Comparison of ENCODE assay signal across 11 mouse cellular contexts in the genomic region with DNA sequence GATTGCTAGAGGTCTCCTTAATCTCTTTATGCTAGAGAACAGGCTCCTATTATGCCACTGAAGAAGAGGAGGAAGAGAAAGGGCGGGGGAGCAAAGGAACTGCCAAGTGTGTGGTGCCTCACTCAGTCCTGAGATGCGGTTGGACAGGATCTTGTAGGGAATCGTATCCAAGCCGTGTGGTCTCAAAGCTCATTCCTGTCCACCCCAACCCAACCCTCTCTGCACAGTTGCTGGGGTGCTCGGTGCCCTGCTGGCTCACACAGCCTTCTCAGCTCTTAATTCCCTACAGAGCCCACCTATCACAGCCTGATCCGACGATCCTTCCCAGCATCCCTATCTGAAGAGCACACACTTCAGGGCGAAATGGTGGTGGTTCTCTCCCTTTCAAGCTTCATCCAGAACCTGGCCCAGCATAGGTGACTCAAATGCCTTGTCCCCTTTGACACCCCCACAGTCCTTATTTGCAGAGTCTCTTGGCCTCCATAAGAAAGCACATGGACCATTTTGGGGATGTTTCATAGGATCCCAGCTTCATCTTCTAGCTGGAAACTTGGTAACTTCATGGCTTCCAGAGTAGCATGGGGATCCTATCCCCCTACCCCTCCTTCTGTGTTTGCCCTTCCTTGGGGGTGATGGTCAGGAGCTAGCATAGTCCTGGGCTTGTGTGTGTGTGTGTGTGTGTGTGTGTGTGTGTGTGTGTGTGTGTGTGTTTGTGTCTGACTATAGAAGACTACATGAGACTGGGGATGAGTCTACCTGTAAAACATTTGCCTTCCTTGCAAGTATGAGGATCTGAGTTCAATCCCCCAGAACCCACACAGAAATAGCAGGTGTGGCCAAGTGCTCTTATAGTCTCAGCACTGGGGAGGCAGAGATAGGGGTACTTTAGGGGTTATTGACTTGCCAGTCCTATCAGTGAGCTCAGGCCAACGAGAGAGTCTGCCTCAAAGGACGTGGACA.
"Had no signal": no experiment of that assay in that cellular context is flagged by ENCODE, and none has a peak within 500 bp of the region (broad histone marks: within the 10 kb centered on the region; RNA-seq: fewer than 3 reads in every experiment).

No protein-coding gene starts in this region.

- ATAC-seq: midbrain, embryonic 13.5 days had no signal

- DNase-seq: kidney, postnatal 14 days; lung, postnatal 14 days; right cerebral cortex, postnatal 14 days had no signal

- H3K27ac ChIP-seq: kidney, embryonic 15.5 days; left cerebral cortex, adult 2 months; lung, embryonic 15.5 days; macrophage; midbrain, embryonic 13.5 days; stomach, postnatal 0 days had no signal

- H3K9ac ChIP-seq: kidney, embryonic 15.5 days; lung, embryonic 15.5 days; midbrain, embryonic 13.5 days had no signal

- H3K27me3 ChIP-seq: kidney, embryonic 15.5 days; lung, embryonic 15.5 days; midbrain, embryonic 13.5 days had no signal

- H3K4me3 ChIP-seq: kidney, embryonic 15.5 days; left cerebral cortex, adult 2 months; lung, embryonic 15.5 days; megakaryocyte, embryonic 14.5 days; midbrain, embryonic 13.5 days had no signal

- H3K9me3 ChIP-seq: kidney, embryonic 15.5 days; lung, embryonic 15.5 days; midbrain, embryonic 13.5 days had no signal

- H3K4me2 ChIP-seq: kidney, embryonic 15.5 days; liver, embryonic 11.5 days; lung, embryonic 15.5 days; midbrain, embryonic 13.5 days had no signal

- H3K36me3 ChIP-seq: kidney, embryonic 15.5 days; lung, embryonic 15.5 days; midbrain, embryonic 13.5 days had no signal
